Mouse (Mus musculus): ENCODE data around the gene 4930438A08Rik. TPM values are rescaled to one million over a fixed set of nuclear protein-coding genes. Genes with fewer than 3 reads are reported as not detected.
"Not testable (repeated sequence)": the region's sequence is repeated elsewhere in the genome, so short reads cannot be mapped to it uniquely, and the experiment has no call there.

The 4930438A08Rik gene
- polyA plus RNA-seq (2015; fragmentation: Nextera tagmentation; extraction: Ambion mirVana): not detected in 2 replicates

- 49% methylated on average over 2 of the region's 2 CpGs for WGBS
- no peak within 1 kb of the TSS for H3K4me3 ChIP-seq (replicated peaks; ENCODE audit: low read length)
- H3K4me1 ChIP-seq (replicated peaks; ENCODE audit: control insufficient read depth, insufficient read depth, low read length): no peaks in the 10 kb centered on the region
- ATAC-seq: no peak
- H3K27ac ChIP-seq (ENCODE audit: low read length): no peak within 1 kb of the TSS
- no peak within 1 kb of the TSS for H3K4me2 ChIP-seq (ENCODE audit: low read length)
- H3K27me3 ChIP-seq (replicated peaks; ENCODE audit: control insufficient read depth, insufficient read depth, low read length): no peaks in the 10 kb centered on the region
- H3K36me3 ChIP-seq (ENCODE audit: control insufficient read depth, insufficient read depth): no peaks in the 10 kb centered on the region
- H3K9me3 ChIP-seq (ENCODE audit: control insufficient read depth, low read length): no peaks in the 10 kb centered on the region
- H3K9ac ChIP-seq (replicated peaks; ENCODE audit: low read depth, low read length): no peak within 1 kb of the TSS
Measured at GRCm38 (mm10) chr11:58274572-58274971, at the start of gene 4930438A08Rik. Gene 4930438A08Rik, plus strand, starts transcription at chr11:58274799.

DNA sequence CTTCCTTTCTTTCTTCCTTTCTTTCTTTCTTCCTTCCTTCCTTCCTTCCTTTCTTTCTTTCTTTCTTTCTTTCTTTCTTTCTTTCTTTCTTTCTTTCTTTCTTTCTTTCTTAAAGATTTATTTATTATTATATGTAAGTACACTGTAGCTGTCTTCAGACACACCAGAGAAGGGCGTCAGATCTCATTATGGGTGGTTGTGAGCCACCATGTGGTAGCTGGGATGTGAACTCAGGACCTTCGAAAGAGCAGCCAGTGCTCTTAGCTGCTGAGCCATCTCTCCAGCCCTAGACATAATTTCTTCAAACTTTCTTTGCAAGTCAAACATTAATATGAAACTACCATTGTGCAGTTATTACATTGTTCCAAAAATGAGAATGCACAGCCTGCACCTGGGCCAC is 49.7 kb upstream of the 4930438A08Rik start:
- not testable (repeated sequence) for H3K27ac ChIP-seq (ENCODE audit: low read length); ATAC-seq; H3K27me3 ChIP-seq (replicated peaks; ENCODE audit: control insufficient read depth, insufficient read depth, low read length); H3K9me3 ChIP-seq (ENCODE audit: control insufficient read depth, low read length); H3K4me1 ChIP-seq (replicated peaks; ENCODE audit: control insufficient read depth, insufficient read depth, low read length); H3K4me2 ChIP-seq (ENCODE audit: low read length); H3K9ac ChIP-seq (replicated peaks; ENCODE audit: low read depth, low read length); H3K36me3 ChIP-seq (ENCODE audit: control insufficient read depth, insufficient read depth); H3K4me3 ChIP-seq (replicated peaks; ENCODE audit: low read length)
- WGBS: 88% methylated on average over 2 of the region's 2 CpGs

- Histone ChIP-seq H3K9ac (replicated peaks; ENCODE audit: low read depth, low read length) (no peak overlapping the region), H3K27me3 (replicated peaks; ENCODE audit: control insufficient read depth, insufficient read depth, low read length) (no peaks in the 10 kb centered on the region), H3K4me2 (ENCODE audit: low read length) (no peak overlapping the region), H3K36me3 (ENCODE audit: control insufficient read depth, insufficient read depth) (no peaks in the 10 kb centered on the region), H3K4me3 (replicated peaks; ENCODE audit: low read length) (no peak overlapping the region), H3K27ac (ENCODE audit: low read length) (no peak overlapping the region), H3K9me3 (ENCODE audit: control insufficient read depth, low read length) (no peaks in the 10 kb centered on the region), H3K4me1 (replicated peaks; ENCODE audit: control insufficient read depth, insufficient read depth, low read length) (no peaks in the 10 kb centered on the region)
- no peak; the same call in 1 of the 2 replicates for ATAC-seq
- WGBS: 10% methylated on average over 5 of the region's 5 CpGs
Measured at GRCm38 (mm10) chr11:58225655-58226054, 48.9 kb upstream of the 4930438A08Rik start.

DNA sequence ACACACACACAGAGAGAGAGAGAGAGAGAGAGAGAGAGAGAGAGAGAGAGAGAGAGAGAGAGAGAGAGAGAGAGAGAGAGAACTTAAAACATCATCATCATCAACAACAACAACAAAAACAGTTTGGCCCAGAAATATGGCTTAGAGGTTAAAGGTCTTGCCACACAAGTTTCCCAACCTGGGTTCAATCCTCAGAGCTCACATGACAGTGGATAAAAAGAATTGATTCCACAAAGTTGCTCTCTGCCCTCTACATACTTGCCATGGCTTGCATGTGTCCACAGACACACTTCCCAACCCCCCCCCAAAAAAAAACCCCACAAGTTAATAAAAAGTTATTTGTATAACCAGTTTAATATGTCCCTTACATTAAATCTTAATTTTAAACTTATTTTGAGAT is 48.2 kb upstream of the 4930438A08Rik start:
- H3K4me2 ChIP-seq (ENCODE audit: low read length): no peak overlapping the region
- no peak overlapping the region for H3K4me3 ChIP-seq (replicated peaks; ENCODE audit: low read length)
- H3K9me3 ChIP-seq (ENCODE audit: control insufficient read depth, low read length): no peaks in the 10 kb centered on the region
- H3K27me3 ChIP-seq (replicated peaks; ENCODE audit: control insufficient read depth, insufficient read depth, low read length): no peaks in the 10 kb centered on the region
- ATAC-seq: no peak
- H3K27ac ChIP-seq (ENCODE audit: low read length): no peak overlapping the region
- H3K36me3 ChIP-seq (ENCODE audit: control insufficient read depth, insufficient read depth): no peaks in the 10 kb centered on the region
- H3K9ac ChIP-seq (replicated peaks; ENCODE audit: low read depth, low read length): no peak overlapping the region
- no peaks in the 10 kb centered on the region for H3K4me1 ChIP-seq (replicated peaks; ENCODE audit: control insufficient read depth, insufficient read depth, low read length)

DNA sequence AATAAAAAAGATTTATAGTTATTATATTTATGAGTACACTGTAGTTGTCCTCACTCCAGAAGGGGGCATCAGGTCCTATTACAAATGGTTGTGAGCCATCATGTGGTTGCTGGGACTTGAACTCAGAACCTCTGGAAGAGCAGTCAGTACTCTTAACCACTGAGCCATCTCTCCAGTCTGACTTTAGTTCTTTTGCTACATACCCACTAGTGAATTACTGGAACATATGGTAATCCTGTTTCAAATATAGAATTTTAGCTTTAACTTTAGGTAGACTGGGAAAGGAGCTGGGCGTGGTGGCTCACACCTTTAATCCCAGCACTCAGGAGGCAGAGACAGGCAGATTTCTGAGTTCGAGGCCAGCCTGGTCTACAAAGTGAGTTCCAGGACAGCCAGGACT is 46.6 kb upstream of the 4930438A08Rik start:
- H3K4me2 ChIP-seq (ENCODE audit: low read length); H3K9me3 ChIP-seq (ENCODE audit: control insufficient read depth, low read length); H3K9ac ChIP-seq (replicated peaks; ENCODE audit: low read depth, low read length); H3K27me3 ChIP-seq (replicated peaks; ENCODE audit: control insufficient read depth, insufficient read depth, low read length); ATAC-seq; H3K36me3 ChIP-seq (ENCODE audit: control insufficient read depth, insufficient read depth); H3K27ac ChIP-seq (ENCODE audit: low read length); H3K4me1 ChIP-seq (replicated peaks; ENCODE audit: control insufficient read depth, insufficient read depth, low read length); H3K4me3 ChIP-seq (replicated peaks; ENCODE audit: low read length): not testable (repeated sequence)
- WGBS: 97% methylated on average over 2 of the region's 2 CpGs

DNA sequence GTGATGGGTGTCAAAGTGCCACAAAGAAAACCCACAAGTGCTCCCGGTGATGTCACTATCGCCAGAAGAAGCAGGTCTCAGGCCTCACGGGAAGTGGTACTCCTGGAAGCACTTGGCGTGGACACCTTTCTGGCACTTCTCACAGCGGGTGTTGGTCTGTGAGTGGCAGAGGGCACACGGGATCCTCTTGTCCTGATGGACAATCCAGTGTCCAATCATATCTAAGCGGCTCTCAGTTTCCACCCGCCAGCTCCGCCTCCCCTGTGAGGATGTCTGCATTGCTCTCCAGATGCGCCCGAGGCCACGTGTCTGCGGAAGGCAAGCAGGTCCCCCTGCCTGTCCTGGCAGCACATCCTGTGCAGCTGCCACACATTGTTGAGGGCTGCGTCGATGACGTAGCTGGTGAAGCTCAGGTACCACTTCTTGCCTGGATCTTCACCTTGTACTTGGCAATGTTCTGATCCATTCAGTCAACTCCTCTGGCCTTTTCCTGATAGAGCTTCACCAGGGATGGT is 44.1 kb upstream of the 4930438A08Rik start:
- H3K4me1 ChIP-seq (replicated peaks; ENCODE audit: control insufficient read depth, insufficient read depth, low read length): no peaks in the 10 kb centered on the region
- no peak for ATAC-seq
- WGBS: 68% methylated on average over 16 of the region's 16 CpGs

DNA sequence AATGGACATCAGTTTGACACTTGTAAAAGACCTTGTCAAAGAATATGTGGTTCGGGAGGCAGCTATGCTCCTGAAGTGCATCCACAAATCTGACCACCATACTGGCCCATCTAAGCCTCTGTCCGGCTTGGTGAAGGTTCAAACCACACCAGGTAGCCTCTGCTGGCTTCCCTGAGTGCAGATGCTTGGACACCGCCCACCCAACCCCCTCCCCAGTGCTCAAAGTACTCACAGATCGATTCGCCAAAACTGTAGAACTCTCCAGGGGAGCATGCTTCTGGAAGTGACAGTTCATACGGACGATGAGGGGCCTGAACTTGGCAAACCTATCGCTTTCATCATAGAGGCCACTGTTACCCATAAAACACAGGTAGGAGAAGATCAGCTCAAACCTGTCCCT is 43.4 kb upstream of the 4930438A08Rik start:
- no peaks in the 10 kb centered on the region for H3K9me3 ChIP-seq (ENCODE audit: control insufficient read depth, low read length)
- WGBS: 88% methylated on average over 8 of the region's 8 CpGs
- no peaks in the 10 kb centered on the region for H3K36me3 ChIP-seq (ENCODE audit: control insufficient read depth, insufficient read depth)
- ATAC-seq: no peak
- H3K4me2 ChIP-seq (ENCODE audit: low read length): no peak overlapping the region
- H3K27me3 ChIP-seq (replicated peaks; ENCODE audit: control insufficient read depth, insufficient read depth, low read length): no peaks in the 10 kb centered on the region
- no peak overlapping the region for H3K9ac ChIP-seq (replicated peaks; ENCODE audit: low read depth, low read length)
- no peak overlapping the region for H3K27ac ChIP-seq (ENCODE audit: low read length)
- H3K4me3 ChIP-seq (replicated peaks; ENCODE audit: low read length): no peak overlapping the region
- H3K4me1 ChIP-seq (replicated peaks; ENCODE audit: control insufficient read depth, insufficient read depth, low read length): no peaks in the 10 kb centered on the region

More for the DNA sequence above, 44.1 kb upstream of the 4930438A08Rik start:
- H3K4me3 ChIP-seq (replicated peaks; ENCODE audit: low read length): no peak overlapping the region
- H3K4me2 ChIP-seq (ENCODE audit: low read length): no peak overlapping the region
- H3K36me3 ChIP-seq (ENCODE audit: control insufficient read depth, insufficient read depth): no peaks in the 10 kb centered on the region
- H3K27me3 ChIP-seq (replicated peaks; ENCODE audit: control insufficient read depth, insufficient read depth, low read length): no peaks in the 10 kb centered on the region
- no peak overlapping the region for H3K9ac ChIP-seq (replicated peaks; ENCODE audit: low read depth, low read length)
- no peaks in the 10 kb centered on the region for H3K9me3 ChIP-seq (ENCODE audit: control insufficient read depth, low read length)
- no peak overlapping the region for H3K27ac ChIP-seq (ENCODE audit: low read length)

- not testable (repeated sequence) for H3K4me2 ChIP-seq (ENCODE audit: low read length); H3K9ac ChIP-seq (replicated peaks; ENCODE audit: low read depth, low read length); H3K4me3 ChIP-seq (replicated peaks; ENCODE audit: low read length); H3K4me1 ChIP-seq (replicated peaks; ENCODE audit: control insufficient read depth, insufficient read depth, low read length); H3K9me3 ChIP-seq (ENCODE audit: control insufficient read depth, low read length); H3K27me3 ChIP-seq (replicated peaks; ENCODE audit: control insufficient read depth, insufficient read depth, low read length); H3K36me3 ChIP-seq (ENCODE audit: control insufficient read depth, insufficient read depth); ATAC-seq; H3K27ac ChIP-seq (ENCODE audit: low read length)
- WGBS: 76% methylated on average over 3 of the region's 3 CpGs
Measured at GRCm38 (mm10) chr11:58234551-58234950, 40.0 kb upstream of the 4930438A08Rik start.

- H3K4me1 ChIP-seq (replicated peaks; ENCODE audit: control insufficient read depth, insufficient read depth, low read length): peaks cover 6% of the 10 kb centered on the region; the same call in 1 of the 2 replicates
- H3K27ac ChIP-seq (ENCODE audit: low read length): no peak overlapping the region
- H3K4me3 ChIP-seq (replicated peaks; ENCODE audit: low read length): no peak overlapping the region
- no peaks in the 10 kb centered on the region for H3K36me3 ChIP-seq (ENCODE audit: control insufficient read depth, insufficient read depth)
- no peaks in the 10 kb centered on the region for H3K9me3 ChIP-seq (ENCODE audit: control insufficient read depth, low read length)
- WGBS: 10% methylated on average over 6 of the region's 6 CpGs
- H3K27me3 ChIP-seq (replicated peaks; ENCODE audit: control insufficient read depth, insufficient read depth, low read length): no peaks in the 10 kb centered on the region
- H3K9ac ChIP-seq (replicated peaks; ENCODE audit: low read depth, low read length): no peak overlapping the region
- no peak overlapping the region for H3K4me2 ChIP-seq (ENCODE audit: low read length)
- no peak for ATAC-seq
Measured at GRCm38 (mm10) chr11:58235152-58235551, 39.4 kb upstream of the 4930438A08Rik start.

Data from forebrain, embryonic 16.5 days (tissue).